In genomic region chr1:87890960-87891359, GRCm38 (mm10) we compare ENCODE assay signal across 14 mouse cellular contexts. TPM values are rescaled to one million over a fixed set of nuclear protein-coding genes. Genes with fewer than 3 reads are reported as not detected.
DNase-seq lines count a peak whose midpoint lies in the region; ATAC-seq and TF ChIP-seq lines count a peak whose summit lies in the region.
"Had no signal": no experiment of that assay in that cellular context is flagged by ENCODE, and none has a peak within 500 bp of the region (broad histone marks: within the 10 kb centered on the region; RNA-seq: fewer than 3 reads in every experiment).

No protein-coding gene starts in this region.

- H3K36me3 ChIP-seq in testis, adult 2 months (ENCODE audit: control insufficient read depth, insufficient read depth, low read length): no peaks in the 10 kb centered on the region
- no peaks in the 10 kb centered on the region for H3K36me3 ChIP-seq in intestine, embryonic 16.5 days (ENCODE audit: control insufficient read depth, insufficient read depth, low read length)

- no peak overlapping the region for H3K4me3 ChIP-seq in testis, adult 2 months (ENCODE audit: control insufficient read depth, low read depth, low read length)
- no peak overlapping the region for H3K4me3 ChIP-seq in intestine, embryonic 16.5 days (ENCODE audit: low read length)
- H3K4me3 ChIP-seq: erythroblast, embryonic 14.5 days; limb, embryonic 12.5 days had no signal

- H3K27me3 ChIP-seq in testis, adult 2 months (ENCODE audit: control insufficient read depth, insufficient read depth, low read length): no peaks in the 10 kb centered on the region
- no peaks in the 10 kb centered on the region for H3K27me3 ChIP-seq in intestine, embryonic 16.5 days (replicated peaks; ENCODE audit: control insufficient read depth, insufficient read depth, low read length)
- H3K27me3 ChIP-seq: CH12.LX; limb, embryonic 12.5 days had no signal

- no peaks in the 10 kb centered on the region for H3K9me3 ChIP-seq in intestine, embryonic 16.5 days (ENCODE audit: control insufficient read depth, low read length)
- H3K9me3 ChIP-seq: limb, embryonic 12.5 days had no signal

- no peak overlapping the region for H3K9ac ChIP-seq in intestine, embryonic 16.5 days (ENCODE audit: low read depth, low read length)
- H3K9ac ChIP-seq: limb, embryonic 12.5 days had no signal

- peak overlapping the region; percentile 55; the same call in 1 of the 2 replicates for H3K27ac ChIP-seq in testis, adult 2 months (ENCODE audit: control insufficient read depth, insufficient read depth, low read depth, low read length)
- peak overlapping the region; percentile 89 for H3K27ac ChIP-seq in intestine, embryonic 16.5 days (ENCODE audit: low read length)
- H3K27ac ChIP-seq: limb, embryonic 12.5 days had no signal

- H3K4me1 ChIP-seq in testis, adult 2 months (ENCODE audit: control insufficient read depth, insufficient read depth, low read length): no peaks in the 10 kb centered on the region
- H3K4me1 ChIP-seq in intestine, embryonic 16.5 days (ENCODE audit: control insufficient read depth, insufficient read depth, low read length): peaks cover 11% of the 10 kb centered on the region
- H3K4me1 ChIP-seq: limb, embryonic 12.5 days had no signal

- ATAC-seq in intestine, embryonic 16.5 days: peak; percentile 57

- no peak for TF ChIP-seq CTCF in testis, adult 2 months (IDR thresholded peaks at IDR 0.05; ENCODE audit: control insufficient read depth, insufficient read depth, insufficient replicate concordance, low read depth, low read length)

- 45% methylated on average over 1 of the region's 1 CpGs for WGBS in intestine, embryonic 16.5 days

- no peak overlapping the region for H3K4me2 ChIP-seq in intestine, embryonic 16.5 days (ENCODE audit: low read depth, low read length)
- H3K4me2 ChIP-seq: limb, embryonic 12.5 days; midbrain, embryonic 11.5 days had no signal

- DNase-seq in heart, adult 11 months: peak; percentile 80
- no peak for DNase-seq in heart, adult 18-20 months
- DNase-seq in testis, postnatal 14 days (ENCODE audit: low spot score): no peak
- DNase-seq in thymus, postnatal 4 days: peak; percentile 46
- no peak for DNase-seq in neural tube, embryonic 10.5 days (ENCODE audit: extremely low spot score, low spot score)
- DNase-seq in spleen, adult 12 weeks (ENCODE audit: low spot score): no peak
- DNase-seq: gastrocnemius, postnatal 10 days; layer of hippocampus, adult 9-11 months had no signal

- TF ChIP-seq POLR2A in testis, adult 2 months (IDR thresholded peaks at IDR 0.05; ENCODE audit: control insufficient read depth, low read depth, low read length): no peak

RNA-seq across cellular contexts. Expression of gene Dgkd, which starts 37.9 kb away (rescaled TPM):
- 10 to 100 TPM; 35.1 to 46.8 TPM for total RNA-seq in heart, adult 18-20 months (2021)
- polyA plus RNA-seq in testis, adult 2 months (2012; rRNA removed): 69.6 and 69.7 TPM in 2 replicates
- 24.0 and 26.9 TPM in 2 replicates for polyA plus RNA-seq in intestine, embryonic 16.5 days (2015; fragmentation: Nextera tagmentation; extraction: Ambion mirVana)

Comparison
In these comparisons a context has a peak if more than half of its experiments do, and no peak if none do; other contexts are left out.
1. DNase-seq: peak in heart, adult 11 months (single experiment) and thymus, postnatal 4 days (single experiment); none in heart, adult 18-20 months (0 of 2), testis, postnatal 14 days (single experiment), neural tube, embryonic 10.5 days (single experiment) and spleen, adult 12 weeks (single experiment).